Mouse (Mus musculus): ENCODE measurements at regions not wholly inside any gene's neighbourhood (a gene's known extent, or its start where the extent isn't known, plus 50 kb on each side); places are given as distances from the start of the nearest gene placed in this dataset.
A peak's percentile ranks its signal among the peaks of the same experiment; 100 is the strongest.
"Not testable (repeated sequence)": the region's sequence is repeated elsewhere in the genome, so short reads cannot be mapped to it uniquely, and the experiment has no call there.

DNA sequence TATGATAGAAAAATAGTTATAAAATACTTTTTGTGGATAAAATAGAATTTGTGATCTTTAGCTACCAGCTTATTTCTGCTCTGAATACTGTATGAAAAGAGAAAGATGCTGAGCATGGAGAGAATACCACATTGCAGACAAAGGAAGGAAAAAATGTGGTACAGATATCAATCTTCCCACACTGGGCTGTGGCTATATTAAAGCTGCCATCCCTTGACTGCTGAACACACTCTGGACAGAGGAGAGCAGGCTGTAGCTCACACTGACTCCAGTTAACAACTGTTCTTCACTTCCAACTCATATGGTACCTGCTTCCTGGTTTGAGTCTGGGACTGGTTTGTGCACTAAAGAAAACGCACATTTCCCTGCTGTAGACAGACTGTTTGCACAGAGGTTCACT, 76.7 kb upstream of the Try4 start:
- DNase-seq (ENCODE audit: low read depth): no peak

DNA sequence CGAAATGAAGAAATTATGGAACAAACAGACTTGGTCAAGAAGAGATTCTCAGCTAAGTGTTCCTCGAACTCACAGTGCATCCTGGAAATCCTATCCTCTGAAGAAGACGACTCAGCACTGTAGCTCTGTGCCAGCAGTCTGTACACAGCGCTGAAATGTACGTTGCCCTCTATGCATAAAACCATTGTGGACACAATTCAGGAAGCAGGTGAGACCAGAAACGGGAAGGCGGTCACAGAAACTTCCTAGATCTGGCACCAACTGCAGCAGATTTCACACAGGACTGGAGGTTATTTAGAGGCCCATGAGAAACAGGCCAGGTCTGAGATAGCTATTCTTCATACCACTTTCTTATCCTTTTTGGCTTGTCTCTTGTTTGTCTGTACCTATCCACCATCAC, 83.7 kb upstream of the Try4 start:
- no peak for DNase-seq (ENCODE audit: low read depth)

DNA sequence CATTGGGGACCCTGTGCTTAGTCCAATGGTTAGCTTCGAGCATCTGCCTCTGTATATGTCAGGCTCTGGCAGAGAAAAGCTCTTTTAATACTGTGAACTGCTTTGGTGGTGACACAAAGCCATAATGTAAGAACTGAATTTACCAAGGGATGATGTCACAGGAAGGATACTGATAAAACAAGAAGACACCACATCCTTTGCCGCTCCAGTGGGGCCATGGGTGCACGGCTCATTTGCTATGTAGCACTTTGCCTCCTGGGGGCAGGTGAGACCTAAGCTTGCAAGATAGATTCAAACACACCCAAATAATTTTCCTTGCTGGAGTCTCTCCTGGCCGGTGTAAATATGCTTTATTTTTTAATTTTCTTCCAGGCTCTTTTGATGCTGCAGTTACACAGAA, 86.2 kb upstream of the Try4 start:
- DNase-seq (ENCODE audit: low read depth): peak; percentile 76

DNA sequence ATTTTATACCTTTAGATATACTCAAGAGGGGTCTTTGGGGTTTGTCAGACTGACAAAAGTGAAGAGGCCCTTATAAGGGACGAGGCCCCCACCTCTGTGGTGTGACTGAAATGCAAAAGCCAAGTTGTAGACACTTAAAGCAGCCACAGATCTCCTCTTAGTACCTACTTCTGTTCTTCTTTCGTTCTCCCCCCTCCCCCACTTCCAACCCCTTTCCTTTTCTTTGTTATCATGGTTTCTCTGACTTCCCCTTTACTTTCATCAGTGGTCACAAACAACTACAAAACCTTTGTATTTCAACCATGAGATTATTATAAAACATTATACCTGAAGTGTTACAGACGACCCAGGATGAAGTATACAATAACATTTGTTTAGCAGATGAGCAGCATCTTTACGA, 96.2 kb upstream of the Try4 start:
- DNase-seq (ENCODE audit: low read depth): no peak

DNA sequence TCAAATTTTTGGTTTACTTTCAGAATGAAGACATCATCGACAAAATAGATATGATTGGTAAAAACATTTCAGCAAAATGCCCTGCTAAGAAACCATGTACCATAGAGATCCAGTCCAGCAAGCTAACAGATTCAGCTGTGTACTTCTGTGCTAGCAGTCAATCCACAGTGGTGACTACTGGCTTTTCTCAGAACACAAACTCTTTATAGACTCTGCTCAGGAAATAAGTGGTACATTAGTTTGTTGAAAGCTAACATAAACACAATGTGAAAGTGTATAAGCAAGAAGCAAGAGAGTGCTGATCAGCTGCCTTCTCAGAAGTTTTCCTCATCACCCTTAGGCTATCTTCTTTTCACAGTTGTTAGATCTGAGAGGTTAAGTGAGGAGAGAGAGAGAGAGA, 99.2 kb upstream of the Try4 start:
- DNase-seq (ENCODE audit: low read depth): peak; percentile 43

DNA sequence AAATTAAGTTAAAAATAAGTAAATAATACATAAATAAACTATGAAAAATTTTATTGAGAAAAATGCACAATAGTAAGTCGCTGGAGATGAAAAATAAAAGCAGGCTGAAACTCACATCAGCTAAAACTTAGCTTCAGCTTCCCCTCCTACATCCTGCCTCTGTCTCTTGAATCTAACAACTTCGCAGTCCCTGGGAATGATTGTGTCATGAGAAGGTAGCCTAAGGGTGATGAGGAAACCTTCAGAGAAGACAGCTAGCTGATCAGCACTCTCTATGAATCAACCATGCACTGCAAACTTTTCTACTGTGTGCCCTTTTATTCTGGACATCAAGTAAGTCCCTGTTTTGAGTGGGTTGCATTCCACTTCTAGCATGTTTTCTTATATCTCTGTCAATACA, 99.8 kb upstream of the Try4 start:
- no peak for DNase-seq (ENCODE audit: low read depth)

DNA sequence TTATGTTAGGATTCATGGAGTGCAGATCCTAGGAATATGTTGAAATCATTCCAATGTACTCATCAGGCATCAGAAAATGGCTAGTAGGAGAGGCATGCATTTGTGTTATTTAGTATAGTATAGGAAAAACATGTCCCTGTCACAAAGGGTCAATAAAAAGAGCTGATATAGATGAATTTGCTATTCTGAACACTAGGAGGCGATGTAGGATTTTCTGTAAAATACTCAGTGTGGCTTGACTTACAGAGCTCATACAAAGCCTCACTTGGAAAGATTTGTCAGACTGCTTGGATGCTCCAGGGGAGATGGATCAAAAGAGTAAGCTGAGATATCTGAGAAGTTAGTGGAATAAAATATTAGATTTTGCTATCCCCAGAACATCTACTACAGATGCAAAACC, 107.6 kb upstream of the Try4 start:
- DNase-seq (ENCODE audit: low read depth): peak; percentile 67

DNA sequence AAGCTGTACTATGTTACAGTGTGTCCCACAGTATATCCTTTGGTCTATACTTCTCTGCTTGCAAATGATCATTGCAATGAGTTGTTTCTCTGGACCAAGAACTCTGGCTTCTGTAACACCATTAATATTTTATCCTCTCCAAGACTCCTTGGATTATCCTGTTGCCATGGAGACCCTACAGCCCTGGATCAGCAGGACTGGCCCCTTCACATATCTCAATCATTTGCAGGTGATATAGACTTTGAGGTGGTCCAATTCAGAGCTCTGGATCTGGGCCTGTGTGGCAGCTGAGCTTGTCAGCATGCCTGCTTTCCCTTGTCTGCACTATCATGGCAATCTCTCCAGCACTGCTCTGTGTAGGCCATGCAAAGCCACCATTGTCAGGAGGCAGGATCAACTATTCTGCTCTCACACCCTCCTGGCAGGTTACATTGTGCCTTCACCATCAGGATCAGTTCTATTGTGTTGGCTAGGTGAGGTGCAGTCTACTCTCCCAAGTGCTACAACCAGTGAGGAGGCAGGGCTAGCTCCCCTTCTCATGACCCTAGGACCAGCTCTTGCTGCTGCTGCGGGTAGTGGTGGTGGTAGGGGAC, 110.2 kb upstream of the Try4 start:
- DNase-seq (ENCODE audit: low read depth): no peak

DNA sequence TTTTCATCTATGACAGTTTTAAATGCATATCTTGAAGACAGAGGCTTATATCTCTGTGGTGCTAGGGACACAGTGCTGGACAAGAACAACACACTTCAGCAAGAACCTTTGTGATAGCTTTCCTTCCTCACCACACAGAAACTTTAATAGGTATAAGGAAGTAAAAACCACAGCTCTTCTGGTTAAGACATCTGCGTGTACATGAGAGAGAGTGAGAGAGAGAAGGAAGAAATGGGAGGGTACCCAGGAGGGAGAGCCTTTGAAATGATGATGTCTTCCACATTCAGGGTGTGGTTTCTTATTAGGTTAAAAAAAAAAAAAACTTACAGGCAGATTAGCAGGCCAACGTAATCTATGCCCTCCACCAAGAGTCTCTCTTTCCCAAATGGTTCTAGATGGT, 113.2 kb upstream of the Try4 start:
- no peak for DNase-seq (ENCODE audit: low read depth)

DNA sequence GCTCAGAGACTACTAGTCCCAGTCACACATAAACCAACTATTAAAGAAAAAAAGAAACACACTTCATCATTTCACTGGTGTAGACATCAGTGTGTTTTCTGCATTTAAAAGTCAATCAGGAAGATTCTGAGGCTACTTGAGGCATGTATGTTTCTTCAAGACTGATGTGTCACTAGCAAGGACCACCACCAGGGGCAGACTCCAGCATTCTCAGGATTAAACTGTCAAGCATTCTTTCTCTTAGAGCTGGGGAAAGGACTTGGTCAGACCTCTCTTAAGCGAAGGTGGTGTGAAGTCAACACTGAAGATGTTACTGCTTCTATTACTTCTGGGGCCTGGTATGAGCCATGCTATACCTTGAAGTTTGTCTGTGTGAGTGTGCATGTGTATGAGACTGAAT, 114.1 kb upstream of the Try4 start:
- DNase-seq (ENCODE audit: low read depth): peak; percentile 51

DNA sequence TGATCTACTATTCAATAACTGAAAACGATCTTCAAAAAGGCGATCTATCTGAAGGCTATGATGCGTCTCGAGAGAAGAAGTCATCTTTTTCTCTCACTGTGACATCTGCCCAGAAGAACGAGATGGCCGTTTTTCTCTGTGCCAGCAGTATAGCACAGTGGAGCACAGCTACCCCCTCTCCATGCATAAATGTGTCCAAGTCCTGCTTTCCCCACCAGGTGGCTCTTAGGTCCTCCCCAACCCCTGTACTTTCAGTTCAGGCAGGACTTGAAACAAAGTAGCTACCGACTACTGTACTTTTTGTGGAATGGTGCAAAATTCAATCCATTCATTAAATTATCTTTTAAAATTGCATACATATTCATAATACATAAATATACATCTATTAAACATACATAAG, 123.2 kb upstream of the Try4 start:
- DNase-seq (ENCODE audit: low read depth): peak; percentile 55

DNA sequence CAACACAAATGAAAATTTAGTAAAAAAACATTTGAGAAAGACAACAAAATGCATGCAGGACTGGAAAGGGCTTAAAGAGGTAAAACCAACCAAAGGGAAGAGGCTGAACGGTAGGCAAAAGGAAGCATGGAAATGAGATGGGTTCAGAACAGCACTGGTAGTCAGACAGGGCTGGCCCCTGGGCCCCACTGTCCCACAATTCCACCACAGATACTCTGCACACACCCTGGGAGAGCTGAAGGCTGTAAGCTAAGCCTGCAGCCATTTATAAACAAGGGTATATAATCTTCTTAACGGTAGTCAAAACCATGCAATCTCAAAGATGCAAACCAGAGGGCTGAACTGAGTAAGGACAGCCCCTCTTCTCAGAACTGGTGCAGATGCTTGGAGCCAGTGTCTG, 124.0 kb upstream of the Try4 start:
- peak; percentile 46 for DNase-seq (ENCODE audit: low read depth)

DNA sequence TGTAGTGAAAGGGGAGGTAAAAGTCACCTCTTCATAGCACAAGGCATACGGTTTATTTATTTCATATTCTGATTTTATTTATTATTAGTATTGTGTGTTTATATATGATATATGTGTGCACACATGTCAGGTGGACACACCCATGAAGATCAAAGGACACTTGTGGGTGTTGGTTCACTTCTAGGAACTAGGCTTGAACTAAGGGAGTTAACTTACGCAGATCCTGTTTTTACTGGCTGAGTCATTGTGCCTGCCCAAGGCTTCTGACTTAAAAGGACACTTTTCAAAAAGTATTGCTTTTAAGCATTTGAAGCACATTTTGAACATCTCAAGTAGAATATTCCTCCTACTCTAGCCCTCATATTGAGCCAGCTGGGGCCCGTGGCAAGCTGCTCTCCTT, 124.9 kb upstream of the Try4 start:
- DNase-seq (ENCODE audit: low read depth): peak; percentile 62

DNA sequence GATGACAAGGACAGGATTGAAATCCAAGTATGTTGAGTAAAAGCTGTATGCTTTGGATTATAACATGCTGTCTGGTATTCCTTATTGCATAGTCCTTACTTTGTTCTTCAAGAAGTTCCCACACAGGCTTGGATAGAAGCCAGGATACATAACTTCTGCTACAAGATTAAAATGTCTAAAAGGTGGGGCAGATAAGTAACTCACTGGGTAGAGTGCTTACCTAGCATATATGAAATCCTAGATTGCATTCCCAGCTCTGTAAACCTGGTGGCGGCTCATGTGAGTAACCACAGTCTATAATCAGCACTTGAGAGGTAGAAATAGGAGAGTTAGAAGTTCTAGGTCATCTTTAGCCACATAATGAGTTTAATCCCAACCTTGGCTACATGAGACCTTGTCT, 126.0 kb upstream of the Try4 start:
- DNase-seq (ENCODE audit: low read depth): no peak

DNA sequence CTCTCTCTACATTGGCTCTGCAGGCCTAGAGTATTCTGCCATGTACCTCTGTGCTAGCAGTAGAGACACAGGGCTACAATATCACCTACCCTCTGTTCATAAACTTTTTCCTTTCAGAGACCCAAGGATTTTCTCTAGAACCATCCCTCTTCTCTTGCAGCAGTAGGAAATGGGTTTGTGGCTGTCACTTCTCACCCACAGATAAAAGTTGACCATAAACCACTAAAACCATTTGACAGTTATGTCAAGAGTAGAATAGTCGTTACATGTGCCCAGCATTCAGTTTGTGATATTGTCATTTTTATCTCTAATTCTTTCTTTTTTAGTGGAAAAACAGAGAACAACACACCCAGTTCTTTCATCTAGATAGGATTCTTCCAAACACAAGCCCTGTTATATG, 128.2 kb upstream of the 2210010C04Rik start:
- DNase-seq (ENCODE audit: low read depth): no peak

DNA sequence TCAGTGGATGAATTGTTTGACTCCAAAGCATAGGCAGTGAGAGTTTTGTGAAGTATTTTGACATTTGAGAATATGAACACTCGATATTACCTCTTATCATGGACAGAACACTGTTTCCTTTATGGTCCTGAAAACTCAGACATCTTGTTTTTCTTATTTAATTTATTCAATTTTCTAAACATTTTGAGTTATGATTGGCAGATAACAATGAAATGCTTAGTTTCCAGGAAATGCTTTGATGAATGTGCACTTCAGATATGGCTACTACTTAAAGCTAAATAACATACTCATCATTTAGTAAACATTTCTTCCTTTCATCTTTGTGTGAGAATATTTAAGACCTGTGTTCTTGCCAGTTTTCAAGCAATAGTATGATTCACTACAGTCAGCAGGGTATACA, 126.4 kb upstream of the 2210010C04Rik start:
- DNase-seq (ENCODE audit: low read depth): no peak

DNA sequence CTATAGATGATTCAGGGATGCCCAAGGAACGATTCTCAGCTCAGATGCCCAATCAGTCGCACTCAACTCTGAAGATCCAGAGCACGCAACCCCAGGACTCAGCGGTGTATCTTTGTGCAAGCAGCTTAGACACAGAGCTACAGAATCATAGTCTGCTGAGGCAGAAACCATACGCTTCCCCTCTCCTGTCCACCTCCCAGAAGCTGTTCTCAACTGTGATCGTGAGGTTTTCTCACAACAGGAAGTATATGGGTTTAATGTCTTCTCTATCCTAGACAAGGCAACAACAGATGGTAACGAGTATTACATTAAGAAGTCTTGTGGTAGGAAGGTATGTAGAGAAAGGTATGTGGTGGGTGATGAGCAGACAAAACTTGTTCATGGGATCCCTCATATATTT, 116.8 kb upstream of the 2210010C04Rik start:
- peak; percentile 32 for DNase-seq (ENCODE audit: low read depth)

DNA sequence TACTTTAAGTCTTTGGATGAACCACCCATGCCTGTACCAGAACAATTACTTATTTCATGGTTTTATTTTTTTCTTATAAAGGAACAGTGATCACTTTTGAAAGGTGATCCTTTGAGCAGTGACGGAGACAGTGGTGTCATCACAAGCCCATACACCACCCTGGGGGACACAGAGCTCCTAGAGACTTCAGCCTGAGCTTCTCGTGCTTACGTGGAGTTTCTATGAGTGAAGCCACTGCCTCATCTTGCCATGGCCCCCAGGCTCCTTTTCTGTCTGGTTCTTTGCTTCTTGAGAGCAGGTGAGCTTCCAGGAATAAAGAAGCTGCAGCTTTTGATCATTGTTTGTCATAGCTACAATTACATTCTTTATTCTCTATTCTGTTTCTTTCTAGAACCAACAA, 116.2 kb upstream of the 2210010C04Rik start:
- DNase-seq (ENCODE audit: low read depth): no peak

DNA sequence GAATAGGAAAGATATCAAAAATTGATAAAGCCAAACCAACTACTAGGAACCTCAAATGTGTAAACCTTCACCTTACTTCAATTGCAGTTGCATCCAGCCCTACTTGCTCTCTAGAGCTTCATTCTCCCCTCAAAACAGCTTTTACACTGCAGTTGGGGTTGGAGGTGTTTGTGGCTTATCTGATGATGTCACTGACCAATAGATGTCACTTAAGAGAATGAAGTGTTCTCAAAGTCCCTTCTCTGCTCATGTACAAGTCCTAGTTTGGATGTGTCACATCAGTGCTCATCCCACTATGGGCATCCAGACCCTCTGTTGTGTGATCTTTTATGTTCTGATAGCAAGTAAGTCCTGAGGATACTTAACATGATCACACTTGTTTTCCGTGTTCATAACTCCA, 105.6 kb upstream of the 2210010C04Rik start:
- peak; percentile 51 for DNase-seq (ENCODE audit: low read depth)

DNA sequence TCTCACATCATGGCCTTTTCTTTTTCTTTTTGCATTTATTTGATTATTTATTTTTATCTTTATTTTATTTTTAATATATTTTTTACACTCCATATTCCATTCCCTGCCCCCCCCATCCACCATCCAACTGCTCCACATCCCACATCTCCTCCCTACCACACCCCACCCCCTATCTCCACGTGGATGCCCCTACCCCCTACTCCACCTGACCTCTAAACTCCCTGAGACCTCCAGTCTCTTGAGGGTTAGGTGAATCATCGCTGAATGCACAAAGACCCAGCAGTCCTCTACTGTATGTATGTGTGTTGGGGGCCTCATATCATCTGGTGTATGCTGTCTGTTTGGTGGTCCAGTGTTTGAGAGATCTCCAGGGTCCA, 102.1 kb upstream of the 2210010C04Rik start:
- not testable (repeated sequence) for DNase-seq (ENCODE audit: low read depth)

DNA sequence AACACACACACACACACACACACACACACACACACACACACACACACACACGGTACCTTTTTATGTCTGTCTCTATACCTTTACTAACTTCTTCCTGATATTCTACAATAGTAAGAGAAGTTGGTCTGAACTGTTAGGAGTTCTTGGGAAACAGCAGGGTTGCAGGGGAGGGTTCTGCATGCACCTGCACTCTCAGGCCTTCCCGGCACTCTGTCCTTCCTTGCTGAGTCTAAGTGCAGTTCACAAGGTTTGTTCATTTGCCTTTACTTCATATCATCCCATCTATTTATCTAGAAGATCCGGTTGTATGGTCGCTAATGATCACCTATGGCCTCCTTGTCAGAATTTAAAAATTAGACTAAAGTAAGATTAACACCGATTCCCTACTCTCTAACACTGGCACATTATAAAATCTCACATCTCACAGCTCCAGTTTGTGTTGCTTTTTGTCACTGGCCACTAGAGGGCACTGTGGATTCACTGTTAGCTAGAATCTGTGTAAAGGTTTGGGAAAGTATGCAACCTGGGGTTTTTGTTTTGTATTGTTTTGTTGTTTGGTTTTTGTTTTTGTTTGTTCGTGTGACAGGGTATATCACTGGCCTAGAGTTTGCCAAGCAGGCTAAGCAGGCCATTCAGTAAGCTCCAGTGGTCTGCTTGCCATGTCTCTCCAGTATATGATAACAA, 101.5 kb upstream of the 2210010C04Rik start:
- peak; percentile 85 for DNase-seq (ENCODE audit: low read depth)

DNA sequence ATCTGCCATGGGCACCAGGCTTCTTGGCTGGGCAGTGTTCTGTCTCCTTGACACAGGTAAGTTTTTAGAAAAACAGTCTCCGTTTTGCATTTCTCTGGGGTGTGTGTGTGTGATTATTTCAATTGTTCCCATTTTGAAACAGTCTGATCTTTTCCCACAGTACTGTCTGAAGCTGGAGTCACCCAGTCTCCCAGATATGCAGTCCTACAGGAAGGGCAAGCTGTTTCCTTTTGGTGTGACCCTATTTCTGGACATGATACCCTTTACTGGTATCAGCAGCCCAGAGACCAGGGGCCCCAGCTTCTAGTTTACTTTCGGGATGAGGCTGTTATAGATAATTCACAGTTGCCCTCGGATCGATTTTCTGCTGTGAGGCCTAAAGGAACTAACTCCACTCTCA, 99.9 kb upstream of the 2210010C04Rik start:
- DNase-seq (ENCODE audit: low read depth): no peak

DNA sequence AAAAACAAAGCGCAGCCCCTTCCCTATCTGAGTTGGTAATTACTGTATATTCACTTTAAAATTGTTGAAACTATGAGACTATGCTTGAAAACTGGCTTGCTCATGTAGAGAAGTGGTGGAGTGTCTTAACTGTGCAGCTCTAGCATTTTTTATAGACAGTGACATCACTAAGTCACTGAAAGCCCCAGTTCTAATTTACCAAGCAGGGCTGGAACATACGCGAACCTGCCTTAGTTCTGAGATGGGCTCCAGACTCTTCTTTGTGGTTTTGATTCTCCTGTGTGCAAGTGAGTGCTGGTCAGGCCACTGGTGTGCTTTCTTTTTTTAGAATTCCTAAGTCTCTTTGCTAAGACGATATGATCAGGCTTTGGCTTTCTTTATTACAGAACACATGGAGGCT, 94.6 kb upstream of the 2210010C04Rik start:
- no peak for DNase-seq (ENCODE audit: low read depth)

DNA sequence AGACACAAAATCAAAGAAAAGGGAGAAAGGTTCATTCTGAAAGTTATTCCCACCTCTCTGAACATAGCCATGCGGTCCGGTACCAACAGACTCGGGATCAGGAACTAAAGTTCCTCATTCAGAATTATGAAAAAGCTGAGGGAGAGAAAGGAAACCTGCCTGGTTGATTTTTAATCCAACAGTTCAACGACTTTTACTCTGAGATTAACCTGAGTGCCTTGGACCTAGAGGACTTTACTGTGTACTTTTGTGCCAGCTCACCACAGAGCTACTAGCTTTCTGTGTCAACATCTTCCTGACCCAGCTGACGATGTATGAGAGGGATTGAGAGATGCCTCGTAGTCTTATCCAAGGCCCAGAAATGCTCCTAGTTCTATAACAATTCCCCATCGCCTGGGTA, 92.5 kb upstream of the 2210010C04Rik start:
- no peak for DNase-seq (ENCODE audit: low read depth)

Measured in induced T-regulatory cell, adult 2 months (primary cell).